Mouse (Mus musculus) gastrocnemius, adult 2 months (tissue): ENCODE data around the gene Bud31. TPM values are rescaled to one million over a fixed set of nuclear protein-coding genes. Genes with fewer than 3 reads are reported as not detected.
"Not testable (repeated sequence)": the region's sequence is repeated elsewhere in the genome, so short reads cannot be mapped to it uniquely, and the experiment has no call there.

ENCODE experiments used
- DNase-seq: peaks from one replicate; pipeline ENCODE4 v3.0.0; 2022
- H3K27ac ChIP-seq: fragments of 200-600 bp; 2 replicates; pipeline ENCODE4 v1.8.1; 2022; ENCODE audit warnings: mild to moderate bottlenecking
- H3K4me3 ChIP-seq: fragments of 200-600 bp; 2 replicates; pipeline ENCODE4 v1.8.1; 2022; ENCODE audit warnings: mild to moderate bottlenecking, moderate library complexity
- CTCF ChIP-seq: fragments of 200-600 bp; IDR thresholded peaks from 2 replicates; pipeline ENCODE4 v1.8.1; 2022; ENCODE audit warnings: antibody characterized with exemption, mild to moderate bottlenecking, moderate library complexity
- intact Hi-C: fragments of 180-260 bp; cut with DNase I; formaldehyde crosslinking; loops from one replicate; pipeline ENCODE4 v1.15.1; 2025
- long read RNA-seq, 2 experiments: library from polyadenylated mRNA; stranded (forward); transcript quantifications; one replicate each; pipeline ENCODE4 v2.0.0; 2021
- total RNA-seq, 2 experiments: library from RNA; stranded (reverse); gene quantifications; 2 replicates each; pipeline ENCODE4 v1.2.3; 2021

Bud31 gene
- 10 to 100 TPM; 49.1 to 57.4 TPM for total RNA-seq
- long read RNA-seq, experiment 1, transcript Bud31-207 (6 exons, 867 nt) = major isoform, 10 of 13 reads
- long read RNA-seq, experiment 1, partial matches to known transcripts = 1 of 13 reads
- long read RNA-seq, experiment 1, other reads (novel, unspliced or antisense) = 0 of 13 reads
- long read RNA-seq, experiment 2, transcript Bud31-207 (6 exons, 867 nt) = major isoform, 14 of 23 reads
- long read RNA-seq, experiment 2, transcript Bud31-203 (6 exons, 928 nt) = minor isoform, 9 of 23 reads
- long read RNA-seq, experiment 2, partial matches to known transcripts = 0 of 23 reads
- long read RNA-seq, experiment 2, other reads (novel, unspliced or antisense) = 0 of 23 reads

GRCm38 (mm10) chr5:145139571-145140519 is at the start of gene Bud31, which contains the start of gene Pdap1:
Gene Bud31 (plus strand): TSS chr5:145140362.
Gene Pdap1 (minus strand): TSS chr5:145140238.
- DNase-seq = peak; percentile 96
- Histone ChIP-seq H3K4me3 (peak within 1 kb of the TSS; percentile 83), H3K27ac (peak within 1 kb of the TSS; percentile 97)
- no peak for TF ChIP-seq CTCF
- intact Hi-C loops = loop anchor here (1.0 to 2.0 kb wide), 2 partner anchors 27 to 91 kb away; partner anchors contain the start of genes Cpsf4, Ptcd1 and Zfp655

GRCm38 (mm10) chr5:145096195-145096594 is 44.0 kb upstream of the Bud31 start:
- Histone ChIP-seq H3K27ac (no peak overlapping the region), H3K4me3 (no peak overlapping the region)
- TF ChIP-seq CTCF = no peak
- intact Hi-C loops = no loop called here
- DNase-seq = no peak

GRCm38 (mm10) chr5:145098340-145098821 is 41.8 kb upstream of the Bud31 start:
- no peak for DNase-seq
- no peak for TF ChIP-seq CTCF
- Histone ChIP-seq H3K4me3 (no peak overlapping the region), H3K27ac (no peak overlapping the region)
- intact Hi-C loops = no loop called here

- H3K4me3 ChIP-seq = no peak overlapping the region
- H3K27ac ChIP-seq = no peak overlapping the region
- intact Hi-C loops = no loop called here
- no peak for TF ChIP-seq CTCF
- DNase-seq = no peak
Measured at GRCm38 (mm10) chr5:145100960-145101359, 39.2 kb upstream of the Bud31 start.

- intact Hi-C loops, DNase-seq, H3K27ac ChIP-seq, H3K4me3 ChIP-seq: not testable (repeated sequence)
Measured at GRCm38 (mm10) chr5:145101451-145101850, 38.7 kb upstream of the Bud31 start.

- H3K4me3 ChIP-seq = no peak overlapping the region
- DNase-seq = no peak
- no peak for TF ChIP-seq CTCF
- H3K27ac ChIP-seq = no peak overlapping the region
- intact Hi-C loops = no loop called here
Measured at GRCm38 (mm10) chr5:145102706-145103105, 37.5 kb upstream of the Bud31 start.

GRCm38 (mm10) chr5:145104328-145104727 is 35.8 kb upstream of the Bud31 start:
- Histone ChIP-seq H3K4me3 (no peak overlapping the region), H3K27ac (no peak overlapping the region)
- intact Hi-C loops = no loop called here
- no peak for DNase-seq
- TF ChIP-seq CTCF = no peak

- no peak for DNase-seq
- Histone ChIP-seq H3K27ac (no peak overlapping the region), H3K4me3 (no peak overlapping the region)
- TF ChIP-seq CTCF = no peak
- intact Hi-C loops = no loop called here
Measured at GRCm38 (mm10) chr5:145105694-145106275, 34.4 kb upstream of the Bud31 start.

- no peak for DNase-seq
- H3K4me3 ChIP-seq = no peak overlapping the region
- no peak overlapping the region for H3K27ac ChIP-seq
- intact Hi-C loops = no loop called here
- no peak for TF ChIP-seq CTCF
Measured at GRCm38 (mm10) chr5:145110401-145110800, 29.8 kb upstream of the Bud31 start.

GRCm38 (mm10) chr5:145112566-145112965 is 27.6 kb upstream of the Bud31 start:
- no peak for TF ChIP-seq CTCF
- H3K27ac ChIP-seq = no peak overlapping the region
- intact Hi-C loops = no loop called here
- H3K4me3 ChIP-seq = no peak overlapping the region
- DNase-seq = no peak

GRCm38 (mm10) chr5:145113416-145113815 is 26.7 kb upstream of the Bud31 start:
- intact Hi-C loops = no loop called here
- Histone ChIP-seq H3K4me3 (peak overlapping the region; percentile 90), H3K27ac (peak overlapping the region; percentile 94)
- no peak for DNase-seq
- no peak for TF ChIP-seq CTCF

- peak within 1 kb of the TSS; percentile 94 for H3K27ac ChIP-seq
- no peak for TF ChIP-seq CTCF
- DNase-seq = peak; percentile 85
- intact Hi-C loops = no loop called here
- peak within 1 kb of the TSS; percentile 90 for H3K4me3 ChIP-seq
Measured at GRCm38 (mm10) chr5:145114071-145114605, 26.0 kb upstream of the Bud31 start, which contains the start of gene Arpc1b. Gene Arpc1b (plus strand): TSS chr5:145114215.
